Mouse (Mus musculus) kidney, adult 2 months (tissue): ENCODE results near the gene Tas2r139. TPM values are rescaled to one million over a fixed set of nuclear protein-coding genes. Genes with fewer than 3 reads are reported as not detected.
"Not testable (repeated sequence)": the region's sequence is repeated elsewhere in the genome, so short reads cannot be mapped to it uniquely, and the experiment has no call there.

Experiments
- DNase-seq: peaks from one replicate; pipeline ENCODE4 v3.0.0; 2021
- H3K27ac ChIP-seq: fragments of 200-500 bp; 2 replicates; pipeline ENCODE4 v1.5.1; 2012; ENCODE audit warnings: low read depth, low read length, control low read depth, inconsistent platforms; ENCODE audit not compliant: insufficient read depth
- H3K27me3 ChIP-seq: fragments of 200-500 bp; replicated peaks from 2 replicates; pipeline ENCODE4 v1.6.1; 2012; ENCODE audit warnings: mild to moderate bottlenecking, moderate library complexity, low read length, inconsistent platforms; ENCODE audit not compliant: control insufficient read depth, insufficient read depth
- H3K36me3 ChIP-seq: fragments of 200-500 bp; 2 replicates; pipeline ENCODE4 v1.6.1; 2012; ENCODE audit warnings: mild to moderate bottlenecking, moderate library complexity, low read length, inconsistent platforms; ENCODE audit not compliant: control insufficient read depth, insufficient read depth
- H3K4me1 ChIP-seq: fragments of 200-500 bp; 2 replicates; pipeline ENCODE4 v1.6.1; 2011; ENCODE audit warnings: low read length; ENCODE audit not compliant: control insufficient read depth, insufficient read depth
- H3K4me3 ChIP-seq: fragments of 200-500 bp; 2 replicates; pipeline ENCODE4 v1.5.1; 2011; ENCODE audit warnings: mild to moderate bottlenecking, low read depth, low read length, control low read depth; ENCODE audit not compliant: insufficient read depth
- CTCF ChIP-seq: fragments of 200-500 bp; conservative IDR thresholded peaks from 2 replicates; pipeline ENCODE4 v1.5.1; 2011; ENCODE audit warnings: low read depth, mild to moderate bottlenecking, control low read depth, low read length, moderate library complexity, mixed read lengths; ENCODE audit not compliant: insufficient read depth, insufficient read length
- POLR2A ChIP-seq: fragments of 200-500 bp; IDR thresholded peaks from one replicate; pipeline ENCODE4 v1.6.1; 2011; ENCODE audit warnings: low read depth, low read length, control low read depth
- WGBS: fragments of 180-500 bp; shearing (Covaris S2); methylation state at CpG from one replicate; pipeline ENCODE4 v1.1.7; 2018; 5-methylcytosine and 5-hydroxymethylcytosine counted together
- polyA plus RNA-seq: library from polyadenylated mRNA; depleted of rRNA; stranded (reverse); fragments of >200 nt; gene quantifications from 2 replicates; pipeline ENCODE4 v1.2.3, GENCODE M21; 2012; rRNA removed

Gene Tas2r139
- polyA plus RNA-seq: not detected in 2 replicates

GRCm38 (mm10) chr6:42140636-42141035 lies at the start of gene Tas2r139:
TSS of gene Tas2r139 (plus strand) at chr6:42140936.
- Histone ChIP-seq H3K27ac (no peak within 1 kb of the TSS), H3K4me1 (no peaks in the 10 kb centered on the region), H3K36me3 (no peaks in the 10 kb centered on the region), H3K27me3 (no peaks in the 10 kb centered on the region), H3K4me3 (no peak within 1 kb of the TSS)
- TF ChIP-seq CTCF (no peak), POLR2A (no peak)
- no peak for DNase-seq
- 72% methylated on average over 3 of the region's 3 CpGs for WGBS

DNA sequence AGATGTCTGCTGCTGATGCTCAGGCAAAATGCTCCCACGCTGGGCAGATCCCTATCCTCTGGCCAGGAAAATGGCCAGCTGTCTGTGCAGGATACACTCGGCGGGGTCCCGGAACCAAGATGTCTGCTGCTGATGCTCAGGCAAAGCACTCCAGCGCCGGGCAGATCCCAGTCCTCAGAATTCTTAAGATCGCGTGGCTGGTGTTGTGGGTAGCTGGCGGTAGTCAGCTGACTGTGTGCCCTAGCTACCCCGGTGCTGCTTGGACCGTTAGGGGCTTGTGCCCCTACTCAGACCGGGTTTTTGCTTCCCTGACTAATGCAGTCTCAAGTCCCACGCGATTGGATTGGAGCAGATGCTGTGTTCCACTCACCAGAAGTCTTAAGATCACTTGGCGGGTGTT lies 10.4 kb downstream of the Tas2r139 start:
- H3K27me3 ChIP-seq, H3K4me3 ChIP-seq, DNase-seq, H3K4me1 ChIP-seq, H3K27ac ChIP-seq, H3K36me3 ChIP-seq: not testable (repeated sequence)
- WGBS: 80% methylated on average over 15 of the region's 15 CpGs

- Histone ChIP-seq H3K36me3 (no peaks in the 10 kb centered on the region), H3K27ac (no peak overlapping the region), H3K4me3 (no peak overlapping the region), H3K27me3 (no peaks in the 10 kb centered on the region), H3K4me1 (no peaks in the 10 kb centered on the region)
- TF ChIP-seq CTCF (no peak), POLR2A (no peak)
- DNase-seq: no peak
- 80% methylated on average over 1 of the region's 1 CpGs for WGBS
Observed at GRCm38 (mm10) chr6:42182462-42182861, 41.7 kb downstream of the Tas2r139 start.

- WGBS: 47% methylated on average over 3 of the region's 3 CpGs
- Histone ChIP-seq H3K4me1 (no peaks in the 10 kb centered on the region), H3K4me3 (no peak overlapping the region), H3K27me3 (no peaks in the 10 kb centered on the region), H3K36me3 (no peaks in the 10 kb centered on the region), H3K27ac (no peak overlapping the region)
- DNase-seq: no peak
- TF ChIP-seq POLR2A: no peak
Observed at GRCm38 (mm10) chr6:42186230-42186629, 45.5 kb downstream of the Tas2r139 start.

Other genes with a start within 250 kb of the Tas2r139 start
- not detected in 2 replicates for gene Sval1, start 189.3 kb upstream of the Tas2r139 start, polyA plus RNA-seq
- gene Sval3, start 172.8 kb upstream of the Tas2r139 start, polyA plus RNA-seq: not detected in 2 replicates
- gene Sva, start 102.5 kb upstream of the Tas2r139 start, polyA plus RNA-seq: not detected in 2 replicates
- not detected in 2 replicates for gene Tas2r144, start 74.4 kb downstream of the Tas2r139 start, polyA plus RNA-seq
- 105 and 115 TPM in 2 replicates for gene Gstk1, start 105.0 kb downstream of the Tas2r139 start, polyA plus RNA-seq
- 28.3 and 34.0 TPM in 2 replicates for gene Tmem139, start 121.0 kb downstream of the Tas2r139 start, polyA plus RNA-seq
- gene Casp2, start 124.0 kb downstream of the Tas2r139 start, polyA plus RNA-seq: 17.4 and 18.2 TPM in 2 replicates
- 0.04 and 0.86 TPM in 2 replicates for gene Clcn1, start 145.7 kb downstream of the Tas2r139 start, polyA plus RNA-seq
- gene Fam131b, start 183.7 kb downstream of the Tas2r139 start, polyA plus RNA-seq: 0.05 TPM in 2 replicates
- gene Zyx, start 208.7 kb downstream of the Tas2r139 start, polyA plus RNA-seq: 90.0 and 94.2 TPM in 2 replicates
- gene Epha1, start 232.3 kb downstream of the Tas2r139 start, polyA plus RNA-seq: 17.0 and 20.0 TPM in 2 replicates